Mouse (Mus musculus): ENCODE data around the gene Pofut1. TPM values are rescaled to one million over a fixed set of nuclear protein-coding genes. Genes with fewer than 3 reads are reported as not detected.
"Not testable (repeated sequence)": the region's sequence is repeated elsewhere in the genome, so short reads cannot be mapped to it uniquely, and the experiment has no call there.

The Pofut1 gene
- polyA plus RNA-seq, 1 experiment from 2014 or later = 6.2 TPM

GRCm38 (mm10) chr2:153240701-153241235 lies 565 bp upstream of the Pofut1 start:
- peak overlapping the region; percentile 87 for H3K4me2 ChIP-seq
- H3K4me1 ChIP-seq = peaks cover 50% of the 10 kb centered on the region
- no peak; the same call in none of the 2 replicates for ATAC-seq (replicated peaks)
- H3K9me3 ChIP-seq = no peaks in the 10 kb centered on the region
- peak overlapping the region; percentile 81 for H3K27ac ChIP-seq
- peaks cover 1% of the 10 kb centered on the region for H3K36me3 ChIP-seq (replicated peaks)
- peak overlapping the region; percentile 81 for H3K4me3 ChIP-seq
- peak overlapping the region; percentile 89 for H3K9ac ChIP-seq
- under 1% methylated on average over 32 of the region's 33 CpGs for WGBS
- H3K27me3 ChIP-seq (replicated peaks) = no peaks in the 10 kb centered on the region

GRCm38 (mm10) chr2:153242156-153242555 lies 823 bp downstream of the Pofut1 start:
- no peaks in the 10 kb centered on the region for H3K9me3 ChIP-seq
- 61% methylated on average over 6 of the region's 6 CpGs for WGBS
- H3K4me1 ChIP-seq = peaks cover 49% of the 10 kb centered on the region
- 0 out of 2 replicates have a peak overlapping the region, but pooled peaks have one; percentile 0 for H3K27ac ChIP-seq
- 0 out of 2 replicates have a peak, but pooled peaks cover 5% of the 10 kb centered on the region for H3K36me3 ChIP-seq (replicated peaks)
- H3K4me3 ChIP-seq = peak overlapping the region; percentile 81
- H3K4me2 ChIP-seq = peak overlapping the region; percentile 87
- H3K27me3 ChIP-seq (replicated peaks) = no peaks in the 10 kb centered on the region
- ATAC-seq (replicated peaks) = no peak
- H3K9ac ChIP-seq = peak overlapping the region; percentile 89

GRCm38 (mm10) chr2:153249751-153250150 lies 8.4 kb downstream of the Pofut1 start:
- no peak overlapping the region for H3K4me3 ChIP-seq
- H3K9me3 ChIP-seq = no peaks in the 10 kb centered on the region
- H3K4me2 ChIP-seq = no peak overlapping the region
- no peaks in the 10 kb centered on the region for H3K4me1 ChIP-seq
- no peak overlapping the region for H3K9ac ChIP-seq
- H3K27me3 ChIP-seq (replicated peaks) = no peaks in the 10 kb centered on the region
- peaks cover 26% of the 10 kb centered on the region; the same call in 1 of the 2 replicates for H3K36me3 ChIP-seq (replicated peaks)
- WGBS = 96% methylated on average over 5 of the region's 5 CpGs
- ATAC-seq (replicated peaks) = no peak
- no peak overlapping the region for H3K27ac ChIP-seq

- no peaks in the 10 kb centered on the region for H3K4me1 ChIP-seq
- WGBS = 94% methylated on average over 2 of the region's 2 CpGs
- H3K4me3 ChIP-seq = no peak overlapping the region
- no peak overlapping the region for H3K27ac ChIP-seq
- no peak overlapping the region for H3K9ac ChIP-seq
- H3K36me3 ChIP-seq (replicated peaks) = peaks cover 8% of the 10 kb centered on the region; the same call in 1 of the 2 replicates
- H3K9me3 ChIP-seq = no peaks in the 10 kb centered on the region
- no peak for ATAC-seq (replicated peaks)
- no peaks in the 10 kb centered on the region for H3K27me3 ChIP-seq (replicated peaks)
- no peak overlapping the region for H3K4me2 ChIP-seq
Observed at GRCm38 (mm10) chr2:153256604-153257003, 15.3 kb downstream of the Pofut1 start.

- ATAC-seq (replicated peaks) = no peak
- Histone ChIP-seq H3K27ac (no peak overlapping the region), H3K4me2 (no peak overlapping the region), H3K9ac (no peak overlapping the region), H3K9me3 (no peaks in the 10 kb centered on the region), H3K4me1 (no peaks in the 10 kb centered on the region), H3K27me3 (replicated peaks) (no peaks in the 10 kb centered on the region), H3K4me3 (no peak overlapping the region), H3K36me3 (replicated peaks) (peaks cover 6% of the 10 kb centered on the region)
- 88% methylated on average over 12 of the region's 12 CpGs for WGBS
Observed at GRCm38 (mm10) chr2:153259030-153259863, 17.9 kb downstream of the Pofut1 start.

- Histone ChIP-seq H3K36me3 (replicated peaks) (peaks cover 6% of the 10 kb centered on the region), H3K9ac (no peak overlapping the region), H3K27me3 (replicated peaks) (no peaks in the 10 kb centered on the region), H3K4me2 (no peak overlapping the region), H3K9me3 (no peaks in the 10 kb centered on the region), H3K4me1 (no peaks in the 10 kb centered on the region), H3K27ac (no peak overlapping the region), H3K4me3 (no peak overlapping the region)
- WGBS = 76% methylated on average over 3 of the region's 3 CpGs
- ATAC-seq (replicated peaks) = no peak
Observed at GRCm38 (mm10) chr2:153259864-153260674, 18.7 kb downstream of the Pofut1 start.

GRCm38 (mm10) chr2:153263053-153263452 lies 21.7 kb downstream of the Pofut1 start:
- ATAC-seq (replicated peaks) = no peak
- H3K4me3 ChIP-seq = no peak overlapping the region
- H3K9ac ChIP-seq = no peak overlapping the region
- H3K4me1 ChIP-seq = no peaks in the 10 kb centered on the region
- no peaks in the 10 kb centered on the region for H3K9me3 ChIP-seq
- no peak overlapping the region for H3K4me2 ChIP-seq
- H3K36me3 ChIP-seq (replicated peaks) = peaks cover 14% of the 10 kb centered on the region
- H3K27me3 ChIP-seq (replicated peaks) = no peaks in the 10 kb centered on the region
- H3K27ac ChIP-seq = no peak overlapping the region
- WGBS = 83% methylated on average over 7 of the region's 7 CpGs

- Histone ChIP-seq H3K4me1 (no peaks in the 10 kb centered on the region), H3K36me3 (replicated peaks) (peaks cover 14% of the 10 kb centered on the region), H3K9ac (no peak overlapping the region), H3K4me2 (no peak overlapping the region), H3K4me3 (no peak overlapping the region), H3K27me3 (replicated peaks) (no peaks in the 10 kb centered on the region), H3K27ac (no peak overlapping the region), H3K9me3 (no peaks in the 10 kb centered on the region)
- no peak for ATAC-seq (replicated peaks)
- 90% methylated on average over 2 of the region's 2 CpGs for WGBS
Observed at GRCm38 (mm10) chr2:153267331-153267730, 26.0 kb downstream of the Pofut1 start.

GRCm38 (mm10) chr2:153270231-153270915 lies 29.0 kb downstream of the Pofut1 start:
- not testable (repeated sequence) for H3K4me2 ChIP-seq; ATAC-seq (replicated peaks); H3K27me3 ChIP-seq (replicated peaks); H3K4me1 ChIP-seq; H3K9ac ChIP-seq; H3K9me3 ChIP-seq; H3K27ac ChIP-seq; H3K4me3 ChIP-seq; H3K36me3 ChIP-seq (replicated peaks)
- 67% methylated on average over 8 of the region's 8 CpGs for WGBS

GRCm38 (mm10) chr2:153274200-153274918 lies 33.0 kb downstream of the Pofut1 start:
- WGBS = 69% methylated on average over 6 of the region's 6 CpGs
- not testable (repeated sequence) for H3K9me3 ChIP-seq; H3K36me3 ChIP-seq (replicated peaks); H3K9ac ChIP-seq; H3K27me3 ChIP-seq (replicated peaks); H3K4me1 ChIP-seq; H3K4me3 ChIP-seq; H3K27ac ChIP-seq; H3K4me2 ChIP-seq; ATAC-seq (replicated peaks)

GRCm38 (mm10) chr2:153274919-153275247 lies 33.5 kb downstream of the Pofut1 start:
- Histone ChIP-seq H3K4me2 (no peak overlapping the region), H3K27me3 (replicated peaks) (no peaks in the 10 kb centered on the region), H3K36me3 (replicated peaks) (no peaks in the 10 kb centered on the region), H3K27ac (no peak overlapping the region), H3K4me3 (no peak overlapping the region), H3K4me1 (no peaks in the 10 kb centered on the region), H3K9ac (no peak overlapping the region), H3K9me3 (no peaks in the 10 kb centered on the region)
- WGBS = 82% methylated on average over 6 of the region's 6 CpGs
- ATAC-seq (replicated peaks) = no peak

Data from midbrain, embryonic 15.5 days (tissue).